Mouse (Mus musculus) left cerebral cortex, adult 8-10 months (tissue): ENCODE results near the gene Shf. TPM values are rescaled to one million over a fixed set of nuclear protein-coding genes. Genes with fewer than 3 reads are reported as not detected.
"Not testable (repeated sequence)": the region's sequence is repeated elsewhere in the genome, so short reads cannot be mapped to it uniquely, and the experiment has no call there.

Experiments
- DNase-seq, 2 experiments: peaks; one replicate each; pipeline ENCODE4 v3.0.0; 2022; ENCODE audit warnings: low spot score in 2 of 2
- total RNA-seq, 4 experiments: library from RNA; stranded (reverse); gene quantifications; 2 replicates each; pipeline ENCODE4 v1.2.4; 2022

Shf gene
- total RNA-seq, 4 experiments from 2014 or later = 60.1 to 71.6 (median 71.0) TPM

- peak; percentile 77 to 86 for DNase-seq
Observed at GRCm38 (mm10) chr2:122348531-122349131, 20.3 kb downstream of the Shf start.

- no peak for DNase-seq
Observed at GRCm38 (mm10) chr2:122347257-122347656, 21.7 kb downstream of the Shf start.

GRCm38 (mm10) chr2:122346164-122346563 lies 22.8 kb downstream of the Shf start:
- not testable (repeated sequence) for DNase-seq

GRCm38 (mm10) chr2:122345106-122345893 lies 23.7 kb downstream of the Shf start:
- no peak for DNase-seq

- no peak for DNase-seq
Observed at GRCm38 (mm10) chr2:122337291-122337690, 31.7 kb downstream of the Shf start.

GRCm38 (mm10) chr2:122334170-122334569 lies 34.8 kb downstream of the Shf start:
- no peak for DNase-seq

GRCm38 (mm10) chr2:122332222-122332621 lies 36.7 kb downstream of the Shf start:
- no peak for DNase-seq

GRCm38 (mm10) chr2:122330317-122330716 lies 38.6 kb downstream of the Shf start:
- not testable (repeated sequence) for DNase-seq

GRCm38 (mm10) chr2:122327986-122328385 lies 41.0 kb downstream of the Shf start:
- DNase-seq = no peak

- no peak for DNase-seq
Observed at GRCm38 (mm10) chr2:122325361-122325760, 43.6 kb downstream of the Shf start.

GRCm38 (mm10) chr2:122324586-122324985 lies 44.4 kb downstream of the Shf start:
- DNase-seq = no peak

- no peak for DNase-seq
Observed at GRCm38 (mm10) chr2:122323960-122324359, 45.0 kb downstream of the Shf start.

- DNase-seq = no peak
Observed at GRCm38 (mm10) chr2:122317384-122317783, 51.6 kb downstream of the Shf start.

GRCm38 (mm10) chr2:122315372-122315771 lies 53.6 kb downstream of the Shf start, which contains the start of gene Duox1:
Gene Duox1, plus strand, starts transcription at chr2:122315672.
- no peak for DNase-seq

GRCm38 (mm10) chr2:122313536-122313935 lies 55.4 kb downstream of the Shf start, which contains the start of gene Duoxa1:
Gene Duoxa1, minus strand, starts transcription at chr2:122313730.
- no peak for DNase-seq

- DNase-seq = peak in 1 of 2 experiments; percentile 45
Observed at GRCm38 (mm10) chr2:122312722-122313417, 56.1 kb downstream of the Shf start.

- no peak for DNase-seq
Observed at GRCm38 (mm10) chr2:122311561-122311960, 57.4 kb downstream of the Shf start.

- DNase-seq = no peak
Observed at GRCm38 (mm10) chr2:122309647-122310046, 59.3 kb downstream of the Shf start.

GRCm38 (mm10) chr2:122306184-122306583 lies 62.8 kb downstream of the Shf start:
- DNase-seq = no peak

- DNase-seq = no peak
Observed at GRCm38 (mm10) chr2:122305097-122305892, 63.7 kb downstream of the Shf start.

- no peak for DNase-seq
Observed at GRCm38 (mm10) chr2:122304544-122304943, 64.4 kb downstream of the Shf start.
